Mouse (Mus musculus) heart, postnatal 0 days (tissue): ENCODE data around the gene Ano1.

Source experiments
- CTCF ChIP-seq: IDR thresholded peaks from 2 replicates; pipeline ENCODE4 v1.5.1; 2016; ENCODE audit warnings: antibody characterized with exemption, control low read depth, low read depth
- EP300 ChIP-seq: IDR thresholded peaks from 2 replicates; pipeline ENCODE4 v1.6.1; 2016; ENCODE audit warnings: antibody characterized with exemption, low read depth

- TF ChIP-seq CTCF (no peak), EP300 (no peak)
These were observed 34.8 kb upstream of the Ano1 start for GRCm38 (mm10) chr7:144786571-144786970.
